Mouse (Mus musculus): ENCODE measurements around the gene Gm13695.
"Not testable (repeated sequence)": the region's sequence is repeated elsewhere in the genome, so short reads cannot be mapped to it uniquely, and the experiment has no call there.

DNA sequence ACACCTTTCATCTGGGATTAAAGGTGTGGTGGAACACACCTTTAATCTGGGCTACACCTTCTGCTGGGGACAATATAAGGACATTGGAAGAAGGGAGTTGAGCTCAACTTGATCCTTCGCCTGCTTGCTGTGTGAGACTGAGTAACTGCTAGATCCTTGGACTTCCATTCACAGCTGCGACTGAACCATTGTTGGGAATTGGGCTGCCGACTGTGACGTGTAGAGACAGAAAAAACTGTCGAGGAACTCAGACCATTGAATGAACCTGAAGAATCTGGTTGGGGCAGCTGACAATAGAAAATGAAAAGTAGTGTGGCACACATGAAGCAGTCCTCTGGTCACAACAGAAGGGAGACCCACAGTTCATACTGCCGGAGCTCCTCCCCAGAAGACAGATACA, 11.5 kb downstream of the Gm13695 start, which contains the start of gene Gm13694:
- TF ChIP-seq CTCF, EP300 (IDR thresholded peaks at IDR 0.05; ENCODE audit: low read depth): not testable (repeated sequence)
